Mouse (Mus musculus): ENCODE data around the gene Gm10337. TPM values are rescaled to one million over a fixed set of nuclear protein-coding genes. Genes with fewer than 3 reads are reported as not detected.

Gm10337 gene
- total and polyA plus RNA-seq, 3 experiments: not detected

- TF ChIP-seq GABPA (IDR thresholded peaks at IDR 0.05; ENCODE audit: low read depth, low read length) (no peak), POLR2A (IDR thresholded peaks at IDR 0.05; ENCODE audit: control insufficient read depth in 1 of 2, insufficient read depth in 1 of 2, low read depth in 1 of 2, low read length in 2 of 2, poor library complexity in 1 of 2) (no peak), USF1 (IDR thresholded peaks at IDR 0.05; ENCODE audit: low read depth, low read length) (no peak), MAZ (IDR thresholded peaks at IDR 0.05; ENCODE audit: low read depth, low read length) (no peak), MAFK (IDR thresholded peaks at IDR 0.05; ENCODE audit: borderline replicate concordance, low read depth, low read length) (no peak), MXI1 (IDR thresholded peaks at IDR 0.05; ENCODE audit: low read depth, low read length) (no peak), ZNF384 (IDR thresholded peaks at IDR 0.05; ENCODE audit: low read depth, low read length) (no peak), JUND (IDR thresholded peaks at IDR 0.05; ENCODE audit: low read depth, low read length) (no peak), NELFE (IDR thresholded peaks at IDR 0.05; ENCODE audit: low read depth, low read length) (no peak), NRF1 (IDR thresholded peaks at IDR 0.05; ENCODE audit: insufficient read depth, low read depth, low read length, poor library complexity, severe bottlenecking) (no peak), CHD2 (IDR thresholded peaks at IDR 0.05; ENCODE audit: low read length) (no peak), SMC3 (IDR thresholded peaks at IDR 0.05; ENCODE audit: low read depth, low read length) (no peak), GATA1 (IDR thresholded peaks at IDR 0.05; ENCODE audit: low read depth, low read length) (no peak), MAX (IDR thresholded peaks at IDR 0.05; ENCODE audit: low read length) (no peak), TBP (IDR thresholded peaks at IDR 0.05; ENCODE audit: low read depth, low read length) (no peak), CHD1 (IDR thresholded peaks at IDR 0.05; ENCODE audit: low read depth, low read length) (no peak), HCFC1 (IDR thresholded peaks at IDR 0.05; ENCODE audit: low read depth, low read length) (no peak), MYB (IDR thresholded peaks at IDR 0.05; ENCODE audit: low read depth, low read length) (no peak)
- Histone ChIP-seq H3K9ac (ENCODE audit: control insufficient read depth, low read depth, low read length, poor library complexity, severe bottlenecking) (no peak overlapping the region), H3K9me3 (replicated peaks; ENCODE audit: insufficient read depth, low read length) (no peaks in the 10 kb centered on the region), H3K4me1 (ENCODE audit: control insufficient read depth in 1 of 2, insufficient read depth in 2 of 2, low read length in 2 of 2) (no peaks in the 10 kb centered on the region), H3K36me3 (ENCODE audit: control insufficient read depth in 1 of 2, insufficient read depth in 2 of 2, low read length in 2 of 2) (peaks cover 0 to 39% of the 10 kb centered on the region in 2 experiments; a peak in 2 of 4 replicates), H3K4me3 (ENCODE audit: control insufficient read depth in 1 of 2, insufficient read depth in 1 of 2, low read depth in 2 of 2, low read length in 2 of 2) (no peak overlapping the region), H3K27ac (ENCODE audit: control insufficient read depth, low read depth, low read length) (no peak overlapping the region), H3K79me2 (ENCODE audit: control insufficient read depth, insufficient read depth, low read length, poor library complexity) (no peaks in the 10 kb centered on the region), H3K27me3 (ENCODE audit: control insufficient read depth in 1 of 2, insufficient read depth in 2 of 2, low read length in 2 of 2) (no peaks in the 10 kb centered on the region)
- no peak for DNase-seq (ENCODE audit: low read depth, low spot score)
Measured at GRCm38 (mm10) chr15:102532106-102532900, 28.8 kb downstream of the Gm10337 start.

GRCm38 (mm10) chr15:102533926-102534325, 30.4 kb downstream of the Gm10337 start:
- DNase-seq (ENCODE audit: low read depth, low spot score): no peak
- Histone ChIP-seq H3K36me3 (ENCODE audit: control insufficient read depth in 1 of 2, insufficient read depth in 2 of 2, low read length in 2 of 2) (peaks cover 0 to 46% of the 10 kb centered on the region in 2 experiments; a peak in 2 of 4 replicates), H3K27me3 (ENCODE audit: control insufficient read depth in 1 of 2, insufficient read depth in 2 of 2, low read length in 2 of 2) (no peaks in the 10 kb centered on the region), H3K4me3 (ENCODE audit: control insufficient read depth in 1 of 2, insufficient read depth in 1 of 2, low read depth in 2 of 2, low read length in 2 of 2) (no peak overlapping the region), H3K4me1 (ENCODE audit: control insufficient read depth in 1 of 2, insufficient read depth in 2 of 2, low read length in 2 of 2) (no peaks in the 10 kb centered on the region), H3K9ac (ENCODE audit: control insufficient read depth, low read depth, low read length, poor library complexity, severe bottlenecking) (no peak overlapping the region), H3K9me3 (replicated peaks; ENCODE audit: insufficient read depth, low read length) (no peaks in the 10 kb centered on the region), H3K27ac (ENCODE audit: control insufficient read depth, low read depth, low read length) (no peak overlapping the region), H3K79me2 (ENCODE audit: control insufficient read depth, insufficient read depth, low read length, poor library complexity) (no peaks in the 10 kb centered on the region)
- TF ChIP-seq HCFC1 (IDR thresholded peaks at IDR 0.05; ENCODE audit: low read depth, low read length) (no peak), ELF1 (IDR thresholded peaks at IDR 0.05; ENCODE audit: low read depth, low read length) (no peak), MYB (IDR thresholded peaks at IDR 0.05; ENCODE audit: low read depth, low read length) (no peak), TAL1 (IDR thresholded peaks at IDR 0.05; ENCODE audit: low read length) (no peak), CHD2 (IDR thresholded peaks at IDR 0.05; ENCODE audit: low read length) (no peak), USF1 (IDR thresholded peaks at IDR 0.05; ENCODE audit: low read depth, low read length) (no peak), GATA1 (IDR thresholded peaks at IDR 0.05; ENCODE audit: low read depth, low read length) (no peak), MAZ (IDR thresholded peaks at IDR 0.05; ENCODE audit: low read depth, low read length) (no peak), CTCF (IDR thresholded peaks at IDR 0.05 in 2 of 3, conservative IDR thresholded peaks at IDR 0.05 in 1 of 3; ENCODE audit: control insufficient read depth in 1 of 3, insufficient read depth in 1 of 3, low read depth in 2 of 3, low read length in 3 of 3, poor library complexity in 1 of 3, severe bottlenecking in 1 of 3) (no peak), KAT2A (conservative IDR thresholded peaks at IDR 0.05; ENCODE audit: low read depth, low read length) (no peak), JUND (IDR thresholded peaks at IDR 0.05; ENCODE audit: low read depth, low read length) (no peak), ETS1 (IDR thresholded peaks at IDR 0.05; ENCODE audit: low read depth, low read length) (no peak), E2F4 (IDR thresholded peaks at IDR 0.05; ENCODE audit: borderline replicate concordance, low read depth, low read length) (no peak), POLR2AphosphoS2 (IDR thresholded peaks at IDR 0.05; ENCODE audit: low read length) (no peak), CHD1 (IDR thresholded peaks at IDR 0.05; ENCODE audit: low read depth, low read length) (no peak), ZKSCAN1 (IDR thresholded peaks at IDR 0.05; ENCODE audit: low read depth, low read length) (no peak), NELFE (IDR thresholded peaks at IDR 0.05; ENCODE audit: low read depth, low read length) (no peak), ZNF384 (IDR thresholded peaks at IDR 0.05; ENCODE audit: low read depth, low read length) (no peak), MXI1 (IDR thresholded peaks at IDR 0.05; ENCODE audit: low read depth, low read length) (no peak), EP300 (IDR thresholded peaks at IDR 0.05; ENCODE audit: low read depth in 1 of 2, low read length in 2 of 2) (no peak)

Data from MEL (cell line).